Mouse (Mus musculus) urinary bladder, postnatal 14 days (tissue): ENCODE measurements at regions not wholly inside any gene's neighbourhood (a gene's known extent, or its start where the extent isn't known, plus 50 kb on each side); places are given as distances from the start of the nearest gene placed in this dataset.
A peak's percentile ranks its signal among the peaks of the same experiment; 100 is the strongest.

Experiments
- DNase-seq: peaks from one replicate; pipeline ENCODE4 v3.0.0; 2021; ENCODE audit warnings: low spot score

DNA sequence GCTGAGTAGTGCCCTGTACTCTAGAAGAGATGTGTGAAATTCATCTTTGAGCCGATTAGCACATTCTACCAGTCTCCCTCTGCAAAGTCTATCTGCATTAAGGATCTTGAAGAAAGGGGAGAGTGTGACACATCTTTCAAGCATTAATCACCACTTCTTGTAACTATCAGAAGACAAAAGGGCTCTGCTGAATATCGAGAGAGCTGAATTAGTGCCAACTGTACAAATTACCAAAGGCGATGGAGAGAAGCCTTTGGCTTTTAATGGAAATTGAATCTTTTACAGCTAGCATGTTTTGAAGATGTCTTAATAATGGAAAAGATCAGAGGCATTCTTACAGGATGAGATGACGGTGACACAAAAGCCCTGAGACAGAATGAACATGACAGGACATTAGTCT, 97.2 kb upstream of the Pam start:
- DNase-seq: no peak

DNA sequence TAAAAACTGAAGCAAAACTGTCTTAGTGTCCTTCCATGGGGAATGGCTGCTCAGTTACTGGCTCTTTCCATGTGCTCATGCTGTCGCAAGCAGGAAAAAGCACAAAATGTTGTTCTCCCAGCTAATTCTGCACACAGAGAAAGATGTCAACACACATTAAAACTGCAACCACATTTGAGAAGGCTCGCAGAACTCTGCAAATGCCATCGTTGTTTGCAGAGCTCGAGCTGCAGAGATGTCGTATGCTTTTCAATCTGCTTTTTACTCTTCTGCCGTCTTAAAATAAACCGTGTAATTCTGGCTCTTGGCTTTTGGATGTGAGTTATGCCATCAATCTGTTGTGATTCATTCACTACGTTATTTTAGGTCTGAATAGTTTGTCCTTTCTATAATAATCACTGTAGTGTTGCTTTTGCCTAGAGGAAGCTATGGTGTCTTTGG, 96.6 kb upstream of the Pam start:
- no peak for DNase-seq

DNA sequence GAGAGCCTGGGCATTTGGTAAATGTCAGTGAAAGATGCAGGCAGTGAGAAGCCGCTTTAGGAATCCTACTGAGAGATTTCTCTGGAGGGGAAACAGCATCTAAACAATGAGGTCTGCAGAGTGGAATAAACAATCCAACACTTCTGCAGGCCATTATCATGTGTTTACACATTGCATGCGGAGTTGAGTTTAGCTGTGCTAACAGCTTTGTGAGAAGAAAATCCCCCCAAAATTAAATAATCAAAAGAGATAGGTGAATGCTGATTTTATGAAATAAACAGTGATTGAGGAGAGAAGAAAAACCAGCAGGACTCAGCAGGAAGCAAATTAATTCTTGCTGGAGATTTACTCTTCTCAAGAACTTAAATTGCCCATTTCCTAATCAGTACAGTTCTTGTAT, 95.9 kb upstream of the Pam start:
- no peak for DNase-seq

DNA sequence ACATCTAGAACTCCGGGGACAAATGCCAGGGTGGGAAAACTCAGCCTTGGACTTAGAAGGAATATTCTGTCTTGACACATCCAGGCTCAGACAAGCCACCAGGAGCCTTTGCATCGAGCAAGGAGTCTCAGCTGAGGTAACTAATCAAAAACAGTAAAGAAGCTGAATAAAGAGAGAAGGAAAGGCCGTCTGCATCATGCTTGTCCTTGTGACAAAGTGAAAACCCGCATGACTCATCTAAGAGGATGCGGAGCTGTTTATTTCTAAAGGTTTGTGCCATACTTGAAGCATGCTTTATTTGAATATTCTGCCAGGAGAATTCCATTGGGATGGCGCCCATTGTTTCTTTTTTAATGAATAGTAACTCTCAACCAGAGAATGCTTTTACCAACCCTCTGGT, 95.3 kb upstream of the Pam start:
- no peak for DNase-seq

DNA sequence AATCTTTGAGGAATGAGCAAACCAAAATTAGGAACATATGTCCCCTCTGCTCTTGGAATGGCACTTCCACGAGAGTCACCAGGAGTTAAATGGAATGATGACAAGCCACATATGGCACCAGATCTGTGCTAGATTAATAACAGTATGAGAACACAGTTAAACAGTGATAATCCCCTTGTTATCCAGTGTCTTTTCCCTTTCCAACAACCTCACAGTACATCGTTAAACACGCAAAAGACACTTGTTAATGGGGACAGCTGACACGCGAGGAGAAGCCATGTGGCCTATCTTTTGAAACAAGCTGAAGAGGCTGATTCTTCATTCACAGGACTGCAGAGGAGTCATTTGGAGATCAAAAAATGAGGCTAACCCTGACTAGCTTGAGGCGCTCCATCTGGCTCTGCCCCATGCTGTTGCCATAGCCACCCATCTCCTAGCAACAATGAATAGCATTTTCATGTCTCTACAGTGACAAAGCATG, 94.6 kb upstream of the Pam start:
- no peak for DNase-seq

DNA sequence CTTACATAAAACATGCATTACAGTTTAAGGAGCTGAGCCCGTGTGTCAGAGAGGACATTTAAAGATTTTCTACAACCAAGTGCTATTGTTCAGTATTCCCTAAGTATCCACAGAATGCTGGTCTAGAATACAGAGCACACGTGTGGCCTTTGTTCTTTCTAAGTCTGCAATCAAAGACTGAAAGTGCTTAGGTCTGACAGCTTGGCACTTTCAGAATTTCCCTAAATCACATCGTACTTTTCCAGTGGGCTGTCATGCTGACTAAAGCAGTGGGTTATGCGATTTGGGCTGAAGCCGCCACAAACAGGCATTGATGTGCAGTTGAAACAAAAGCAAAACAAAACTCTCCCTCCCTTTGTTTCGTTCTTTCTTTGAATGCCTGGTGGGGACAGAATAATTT, 84.9 kb upstream of the Pam start:
- no peak for DNase-seq

DNA sequence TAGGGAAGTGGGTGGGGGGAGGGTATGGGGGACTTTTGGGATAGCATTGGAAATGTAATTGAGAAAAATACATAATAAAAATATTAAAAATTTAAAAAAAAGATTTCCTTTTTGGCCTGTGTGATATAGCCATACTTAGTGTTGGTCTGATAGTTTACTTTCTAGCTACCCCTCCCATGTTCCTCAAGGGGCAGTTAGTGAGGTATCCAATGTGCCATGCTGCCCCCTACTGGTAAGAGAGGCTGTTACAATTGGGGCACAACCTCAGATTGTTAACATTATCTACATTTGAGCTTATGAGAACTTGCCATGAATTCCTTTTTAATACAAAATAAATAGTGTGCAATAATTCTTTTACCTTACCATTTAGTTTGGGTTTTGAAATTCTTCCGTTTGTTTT, 83.6 kb upstream of the Pam start:
- DNase-seq: peak; percentile 56

DNA sequence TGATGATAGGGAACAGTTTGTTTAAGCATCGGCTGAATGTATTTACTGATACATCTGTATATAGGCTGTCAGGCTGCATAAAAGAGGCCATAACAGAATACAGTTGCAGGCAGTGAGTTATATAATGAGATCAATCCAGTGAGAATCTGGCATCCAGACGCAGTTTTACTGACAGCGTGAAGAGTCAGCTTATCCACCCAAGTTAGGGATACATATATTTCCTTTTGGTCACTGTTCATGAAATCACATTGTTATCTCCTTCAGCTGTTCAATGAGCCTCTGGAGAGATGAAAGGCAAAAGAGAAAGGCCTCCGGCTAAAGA, 79.3 kb upstream of the Pam start:
- no peak for DNase-seq

DNA sequence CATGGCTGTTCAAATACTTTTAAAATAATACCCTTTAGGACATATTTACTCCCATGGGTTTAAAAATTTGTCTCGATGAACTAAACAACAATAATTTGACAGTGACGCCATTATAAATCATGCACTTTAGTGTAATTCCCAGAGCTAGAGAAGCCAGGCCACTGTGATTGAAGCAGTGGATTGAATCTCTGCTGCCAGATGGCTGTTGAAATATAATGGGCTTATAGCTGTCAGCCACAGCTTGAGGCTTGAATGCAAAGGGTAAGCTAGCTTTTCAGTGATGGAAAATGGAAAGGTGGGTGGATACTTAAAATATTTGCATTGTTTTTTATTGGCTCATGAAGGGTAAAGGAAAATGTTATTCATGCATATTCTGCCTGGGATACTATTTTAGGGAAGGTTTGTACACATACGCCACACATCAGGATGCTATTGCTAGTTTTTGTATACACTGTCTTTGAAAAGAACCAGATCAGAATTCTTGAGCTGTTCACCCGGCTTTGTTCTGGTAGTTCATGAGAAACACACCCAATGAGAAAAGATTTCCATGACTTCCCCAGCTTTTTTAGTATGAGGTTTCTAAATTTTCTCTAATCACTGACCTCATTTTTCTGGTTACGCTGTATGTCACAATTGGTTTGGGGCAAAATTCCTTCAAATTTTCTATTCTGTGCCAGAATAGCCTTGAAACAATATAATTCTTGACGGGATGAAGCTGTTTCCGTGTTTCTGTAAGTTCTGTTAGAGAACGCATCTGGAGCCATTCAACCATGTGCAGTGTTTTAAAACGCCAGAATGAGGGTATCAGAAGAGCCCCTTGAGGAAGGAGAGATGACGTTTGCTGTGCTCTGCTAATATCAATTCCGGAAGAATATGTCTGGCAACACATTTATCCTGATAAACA, 78.7 kb upstream of the Pam start:
- DNase-seq: no peak

DNA sequence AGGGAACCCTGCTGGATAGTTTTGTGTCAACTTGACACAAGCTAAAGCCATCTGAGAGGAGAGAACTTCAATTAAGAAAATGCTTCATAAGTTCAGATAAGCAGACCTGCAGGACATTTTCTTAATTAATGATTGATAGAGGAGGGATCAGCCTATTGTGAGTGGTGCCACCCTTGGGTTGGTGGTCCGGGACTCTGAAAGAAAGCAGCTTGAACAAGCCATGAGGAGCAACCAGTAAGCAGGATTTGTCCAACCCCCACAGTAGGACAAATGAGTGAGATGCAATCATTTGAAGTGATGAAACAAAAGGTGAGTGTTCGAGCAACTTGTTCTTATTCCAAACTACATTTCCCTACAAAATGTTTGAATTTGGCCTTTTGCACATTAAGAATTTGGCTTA, 78.0 kb upstream of the Pam start:
- DNase-seq: no peak

DNA sequence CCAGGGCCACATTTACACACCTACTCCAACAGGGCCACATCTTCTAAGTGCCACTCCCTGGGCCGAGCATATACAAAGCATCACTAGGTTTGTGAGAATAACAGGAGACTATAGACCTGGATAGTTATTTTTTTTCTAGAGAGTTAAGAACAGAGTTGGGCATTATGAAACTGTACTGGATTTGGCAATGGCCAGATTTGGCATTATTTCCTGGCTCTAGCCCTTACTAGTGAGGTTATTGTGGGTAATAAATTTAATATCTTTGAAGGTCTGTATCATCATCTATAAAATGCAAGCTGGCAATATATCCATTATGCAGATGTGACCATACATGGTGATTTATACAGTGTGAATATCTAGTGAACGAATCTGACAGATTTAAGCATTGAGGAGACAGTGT, 75.8 kb upstream of the Pam start:
- DNase-seq: no peak

DNA sequence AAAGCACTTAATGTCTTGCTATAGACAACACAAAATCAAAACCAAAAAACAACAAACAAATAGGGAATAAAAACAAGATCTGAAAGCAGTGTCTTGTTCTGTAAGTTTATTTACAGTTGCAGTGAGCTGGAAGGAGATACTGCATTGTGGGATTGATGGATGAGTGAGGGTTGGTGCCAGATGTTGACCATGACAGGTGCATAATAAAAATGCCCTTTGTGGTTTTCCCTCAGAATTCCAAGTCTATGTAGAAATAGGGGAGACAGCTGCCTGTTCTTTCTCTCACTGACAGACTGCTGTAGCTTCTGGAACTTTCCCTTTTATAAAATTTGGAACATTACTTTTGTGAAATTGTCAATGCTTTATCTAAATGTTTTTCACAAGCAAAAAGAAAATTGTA, 73.9 kb upstream of the Pam start:
- no peak for DNase-seq

DNA sequence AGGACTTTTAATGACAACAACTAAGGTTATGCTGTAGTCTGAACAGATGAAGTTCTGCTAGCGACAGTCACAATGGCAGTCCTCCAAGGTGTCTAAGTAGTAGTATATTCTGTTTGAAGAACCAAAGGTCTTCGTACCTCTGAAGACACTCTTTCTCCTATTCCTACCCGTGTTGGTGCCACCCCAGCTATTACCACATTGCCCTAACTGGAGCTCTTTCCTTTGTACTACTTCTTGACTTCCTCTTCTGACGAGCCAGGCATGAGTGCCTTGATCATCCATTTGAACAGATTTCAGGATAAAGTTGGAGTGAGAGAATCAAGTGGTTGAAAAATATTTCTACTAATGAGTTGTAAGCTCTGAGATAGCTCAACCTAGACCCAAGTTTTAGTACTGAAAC, 72.4 kb upstream of the Pam start:
- DNase-seq: no peak

DNA sequence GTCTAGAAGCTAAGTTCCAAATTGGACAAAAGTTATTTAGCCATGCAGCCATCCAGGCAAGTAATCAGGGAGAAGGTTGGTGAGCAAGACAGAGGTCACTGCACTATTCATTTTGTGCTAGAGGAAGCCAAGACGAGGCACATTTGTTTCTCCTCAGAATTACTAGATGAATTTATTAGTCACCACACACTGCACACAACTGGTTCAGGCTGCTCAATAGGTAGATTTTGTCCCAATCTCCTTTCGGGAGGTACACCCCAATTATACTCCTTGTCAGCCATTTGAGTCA, 67.1 kb upstream of the Pam start:
- no peak for DNase-seq

DNA sequence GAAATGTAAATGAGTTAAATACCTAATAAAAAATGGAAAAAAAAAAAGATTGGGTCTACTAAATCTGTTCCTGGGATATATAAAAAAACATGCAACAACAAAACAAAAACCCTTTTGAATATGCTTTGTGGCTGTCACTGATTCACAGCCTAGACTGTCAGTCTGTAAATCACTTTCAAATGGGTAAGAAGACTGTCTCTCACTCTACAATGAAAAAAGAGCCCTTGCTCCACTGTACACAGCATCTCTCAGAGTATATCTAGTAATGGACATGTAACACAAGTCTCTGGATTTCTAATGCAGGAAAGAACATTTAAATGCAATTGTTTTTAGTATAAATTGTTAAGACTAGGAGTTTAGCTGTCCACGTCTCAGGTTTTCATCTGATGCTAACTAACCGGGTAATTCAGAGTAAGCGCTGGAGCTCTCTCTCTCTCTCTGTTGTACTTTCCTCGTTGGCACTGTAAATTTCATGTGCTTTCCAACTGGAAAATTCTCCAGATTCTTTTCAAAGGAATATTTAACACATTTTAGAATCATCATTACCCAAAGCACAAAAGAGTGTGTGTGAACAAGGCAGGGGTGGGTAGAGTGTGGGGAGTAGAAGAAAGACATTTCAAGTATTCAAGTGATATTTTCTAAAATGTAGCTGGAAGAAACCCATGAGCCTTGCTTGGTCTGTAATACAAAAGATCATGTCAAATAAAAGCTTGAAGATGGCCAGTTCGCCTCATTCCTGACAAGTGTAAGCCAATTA, 66.6 kb upstream of the Pam start:
- DNase-seq: no peak

DNA sequence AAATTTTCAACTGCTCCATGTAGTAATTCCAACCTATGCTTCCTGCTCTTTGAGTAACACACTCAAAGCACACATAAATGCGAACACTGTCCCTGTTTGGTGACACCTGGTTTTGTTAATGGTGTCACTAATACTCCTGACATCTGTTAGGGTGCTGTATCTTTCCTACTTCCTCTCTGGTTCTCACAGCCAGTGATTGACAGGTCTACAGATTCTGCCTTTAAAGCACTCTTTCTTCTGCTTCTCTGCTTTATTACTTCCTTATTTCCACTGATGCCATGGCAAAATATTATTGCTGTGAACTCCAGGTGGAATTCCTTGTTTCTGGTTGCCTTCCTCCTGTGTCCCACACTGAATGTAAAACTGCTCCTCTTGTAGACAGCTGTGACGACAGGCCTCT, 63.5 kb upstream of the Pam start:
- DNase-seq: no peak

DNA sequence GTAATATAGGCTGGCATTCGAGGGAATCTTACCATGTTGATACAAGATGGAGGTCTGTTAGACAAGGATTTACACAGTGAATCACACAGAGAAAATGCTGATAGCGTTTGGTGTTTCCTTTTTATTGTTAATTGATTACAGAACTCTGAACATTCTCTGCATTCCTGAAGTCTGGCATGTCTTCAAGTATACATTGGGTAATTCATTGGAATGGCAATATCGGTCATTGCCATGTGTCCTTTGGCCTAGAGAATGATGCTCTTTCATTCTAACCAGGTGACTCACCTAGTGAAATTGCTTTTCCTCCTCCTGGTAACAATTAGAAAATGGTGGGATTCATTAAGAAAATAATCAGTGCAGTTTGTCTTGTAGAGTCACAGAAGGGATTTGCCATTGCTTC, 51.9 kb upstream of the Pam start:
- DNase-seq: no peak
